Mouse (Mus musculus) retina, embryonic 14.5 days (tissue): ENCODE results near the gene Trip12.
A peak's percentile ranks its signal among the peaks of the same experiment; 100 is the strongest.

ENCODE experiments used
- DNase-seq: peaks from one replicate; pipeline ENCODE4 v3.0.0-alpha.2; 2015; ENCODE audit warnings: low spot score

Trip12 gene

GRCm38 (mm10) chr1:84859597-84859996 is 19.3 kb upstream of the Trip12 start:
- no peak for DNase-seq

GRCm38 (mm10) chr1:84855756-84856155 is 15.4 kb upstream of the Trip12 start:
- DNase-seq: no peak

- DNase-seq: no peak
These were observed 14.7 kb upstream of the Trip12 start for GRCm38 (mm10) chr1:84854966-84855365.

GRCm38 (mm10) chr1:84853721-84854120 is 13.4 kb upstream of the Trip12 start:
- no peak for DNase-seq

GRCm38 (mm10) chr1:84851512-84852235 is 11.4 kb upstream of the Trip12 start:
- DNase-seq: no peak

- DNase-seq: no peak
These were observed 10.2 kb upstream of the Trip12 start for GRCm38 (mm10) chr1:84850471-84850870.

GRCm38 (mm10) chr1:84849804-84850203 is 9.5 kb upstream of the Trip12 start:
- no peak for DNase-seq

GRCm38 (mm10) chr1:84848801-84849455 is 8.6 kb upstream of the Trip12 start:
- no peak for DNase-seq

- DNase-seq: no peak
These were observed 8.0 kb upstream of the Trip12 start for GRCm38 (mm10) chr1:84848335-84848734.

GRCm38 (mm10) chr1:84847698-84848097 is 7.4 kb upstream of the Trip12 start:
- DNase-seq: no peak

GRCm38 (mm10) chr1:84843366-84843765 is 3.0 kb upstream of the Trip12 start:
- no peak for DNase-seq

GRCm38 (mm10) chr1:84841061-84841460 is 745 bp upstream of the Trip12 start:
- DNase-seq: no peak

- DNase-seq: peak; percentile 91
These were observed 853 bp downstream of the Trip12 start, which contains the start of gene Fbxo36 for GRCm38 (mm10) chr1:84839309-84840017. Gene Fbxo36, plus strand, starts transcription at chr1:84839841.

- peak; percentile 65 for DNase-seq
These were observed 1.6 kb downstream of the Trip12 start for GRCm38 (mm10) chr1:84838621-84839151.

- DNase-seq: peak; percentile 36
These were observed 2.2 kb downstream of the Trip12 start for GRCm38 (mm10) chr1:84838156-84838555.

GRCm38 (mm10) chr1:84837523-84838145 is 2.7 kb downstream of the Trip12 start:
- DNase-seq: no peak

GRCm38 (mm10) chr1:84825091-84825490 is 15.2 kb downstream of the Trip12 start:
- no peak for DNase-seq

GRCm38 (mm10) chr1:84817596-84817995 is 22.7 kb downstream of the Trip12 start:
- no peak for DNase-seq

GRCm38 (mm10) chr1:84803788-84804187 is 36.5 kb downstream of the Trip12 start:
- no peak for DNase-seq

GRCm38 (mm10) chr1:84799166-84799565 is 41.1 kb downstream of the Trip12 start:
- DNase-seq: no peak

GRCm38 (mm10) chr1:84795335-84795734 is 45.0 kb downstream of the Trip12 start:
- no peak for DNase-seq

GRCm38 (mm10) chr1:84791393-84791792 is 48.9 kb downstream of the Trip12 start:
- DNase-seq: no peak
